Mouse (Mus musculus) kidney, postnatal 0 days (tissue): ENCODE data around the gene Olfr510. TPM values are rescaled to one million over a fixed set of nuclear protein-coding genes. Genes with fewer than 3 reads are reported as not detected.

Source experiments
- ATAC-seq: fragments of 200-750 bp; cut with Nextera tagmentation; replicated peaks from 2 replicates; pipeline ENCODE4 v1.8.0; 2017; ENCODE audit warnings: low read depth, moderate number of reproducible peaks, moderate TSS enrichment, moderate library complexity; ENCODE audit not compliant: low FRiP score
- DNase-seq: peaks from one replicate; pipeline ENCODE4 v3.0.0-alpha.2; 2016; ENCODE audit warnings: low spot score
- H3K27ac ChIP-seq: fragments of 300-500 bp; sonication (generic); 2 replicates; pipeline ENCODE4 v1.5.1; 2014; ENCODE audit warnings: mild to moderate bottlenecking
- H3K27me3 ChIP-seq: fragments of 300-500 bp; sonication (generic); 2 replicates; pipeline ENCODE4 v1.6.1; 2014; ENCODE audit warnings: low read length, mixed read lengths; ENCODE audit not compliant: insufficient read depth
- H3K36me3 ChIP-seq: fragments of 300-500 bp; sonication (generic); 2 replicates; pipeline ENCODE4 v1.6.1; 2014; ENCODE audit warnings: low read length, mixed read lengths; ENCODE audit not compliant: insufficient read depth
- H3K4me1 ChIP-seq: fragments of 300-500 bp; sonication (generic); replicated peaks from 2 replicates; pipeline ENCODE4 v1.6.1; 2014; ENCODE audit warnings: antibody characterized with exemption, low read length, mixed read lengths; ENCODE audit not compliant: insufficient read depth
- H3K4me2 ChIP-seq: fragments of 300-500 bp; sonication (generic); 2 replicates; pipeline ENCODE4 v1.6.1; 2014; ENCODE audit warnings: mild to moderate bottlenecking, low read length, moderate library complexity, mixed read lengths
- H3K4me3 ChIP-seq: fragments of 300-500 bp; sonication (generic); replicated peaks from 2 replicates; pipeline ENCODE4 v1.5.1; 2014; ENCODE audit warnings: low read depth, low read length
- H3K9ac ChIP-seq: fragments of 300-500 bp; sonication (generic); 2 replicates; pipeline ENCODE4 v1.6.1; 2014; ENCODE audit warnings: low read depth, low read length
- H3K9me3 ChIP-seq: fragments of 300-500 bp; sonication (generic); replicated peaks from 2 replicates; pipeline ENCODE4 v1.6.1; 2016; ENCODE audit warnings: low read length, inconsistent platforms, mixed read lengths
- CTCF ChIP-seq: IDR thresholded peaks from 2 replicates; pipeline ENCODE4 v1.5.1; 2016; ENCODE audit warnings: antibody characterized with exemption, low read depth, mild to moderate bottlenecking, moderate library complexity
- WGBS: fragments of 180-500 bp; shearing (Covaris S2); extraction: QIAGEN DNeasy Blood & Tissue Kit; methylation state at CpG from one replicate; pipeline ENCODE4 v1.1.7; 2014; 5-methylcytosine and 5-hydroxymethylcytosine counted together
- polyA plus RNA-seq: library from polyadenylated mRNA; unstranded; fragments of >200 nt; fragmentation: Nextera tagmentation; extraction: Ambion mirVana; gene quantifications from 2 replicates; pipeline ENCODE4 v1.2.1, GENCODE M21; 2015

Gene Olfr510
- polyA plus RNA-seq, 1 experiment from 2014 or later: not detected

GRCm38 (mm10) chr7:108678886-108679285 lies 12.7 kb downstream of the Olfr510 start:
- 80% methylated on average over 4 of the region's 4 CpGs for WGBS
- Histone ChIP-seq H3K27ac (no peak overlapping the region), H3K4me1 (no peaks in the 10 kb centered on the region), H3K9ac (no peak overlapping the region), H3K9me3 (no peaks in the 10 kb centered on the region), H3K36me3 (no peaks in the 10 kb centered on the region), H3K4me2 (no peak overlapping the region), H3K27me3 (no peaks in the 10 kb centered on the region), H3K4me3 (no peak overlapping the region)
- DNase-seq: no peak
- no peak for ATAC-seq
- TF ChIP-seq CTCF: no peak

DNA sequence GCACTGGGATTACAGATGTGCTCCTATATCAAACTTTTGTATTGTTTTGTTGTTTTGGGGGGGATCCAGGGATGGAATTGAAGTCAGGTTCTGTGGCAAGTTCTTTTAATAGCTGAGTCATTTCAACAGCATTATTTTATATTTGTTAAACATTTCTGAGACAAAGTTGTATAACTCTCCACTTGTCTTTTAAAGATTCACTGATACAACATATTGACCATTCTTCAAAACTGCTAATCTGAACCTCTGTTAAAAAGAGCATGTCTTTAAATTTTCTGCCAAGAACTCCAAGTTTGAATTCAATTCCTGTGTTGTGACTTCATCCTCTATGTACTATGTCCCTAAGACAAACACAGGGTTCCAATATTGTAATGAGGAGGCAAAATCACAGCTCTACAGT lies 46.8 kb downstream of the Olfr510 start, which contains the start of gene Olfr512:
Gene Olfr512, plus strand, starts transcription at position 301 of the 400 bp plus-strand sequence.
- H3K27me3 ChIP-seq: no peaks in the 10 kb centered on the region

More for the DNA sequence above, 46.8 kb downstream of the Olfr510 start, which contains the start of gene Olfr512:
- ATAC-seq (no peak), DNase-seq (no peak)
- no peak within 1 kb of the TSS for H3K4me2 ChIP-seq
- no peaks in the 10 kb centered on the region for H3K4me1 ChIP-seq
- H3K36me3 ChIP-seq: no peaks in the 10 kb centered on the region
- H3K9me3 ChIP-seq: no peaks in the 10 kb centered on the region
- H3K9ac ChIP-seq: no peak within 1 kb of the TSS
- H3K4me3 ChIP-seq: no peak within 1 kb of the TSS
- no peak for TF ChIP-seq CTCF
- no peak within 1 kb of the TSS for H3K27ac ChIP-seq

Other genes starting within 250 kb of the Olfr510 start
- not detected in 2 replicates for gene Olfr497, start 246.0 kb upstream of the Olfr510 start, polyA plus RNA-seq
- gene Olfr498, start 201.1 kb upstream of the Olfr510 start, polyA plus RNA-seq: not detected in 2 replicates
- not detected in 2 replicates for gene Olfr502, start 141.4 kb upstream of the Olfr510 start, polyA plus RNA-seq
- gene Olfr503, start 121.9 kb upstream of the Olfr510 start, polyA plus RNA-seq: not detected in 2 replicates
- not detected in 2 replicates for gene Olfr504, start 100.6 kb upstream of the Olfr510 start, polyA plus RNA-seq
- gene Olfr506, start 55.6 kb upstream of the Olfr510 start, polyA plus RNA-seq: not detected in 2 replicates
- not detected in 2 replicates for gene Olfr507, start 44.6 kb upstream of the Olfr510 start, polyA plus RNA-seq
- not detected in 2 replicates for gene Olfr508, start 36.4 kb upstream of the Olfr510 start, polyA plus RNA-seq
- not detected in 2 replicates for gene Olfr509, start 14.5 kb upstream of the Olfr510 start, polyA plus RNA-seq
- not detected in 2 replicates for gene Olfr512, start 46.9 kb downstream of the Olfr510 start, polyA plus RNA-seq
- not detected in 2 replicates for gene Olfr513, start 84.6 kb downstream of the Olfr510 start, polyA plus RNA-seq
- gene Olfr514, start 159.6 kb downstream of the Olfr510 start, polyA plus RNA-seq: not detected in 2 replicates
- not detected in 2 replicates for gene Olfr516, start 184.1 kb downstream of the Olfr510 start, polyA plus RNA-seq
- gene Olfr517, start 206.0 kb downstream of the Olfr510 start, polyA plus RNA-seq: not detected in 2 replicates
- not detected in 2 replicates for gene Olfr518, start 218.6 kb downstream of the Olfr510 start, polyA plus RNA-seq
- gene Olfr519, start 228.0 kb downstream of the Olfr510 start, polyA plus RNA-seq: not detected in 2 replicates